Mouse (Mus musculus): ENCODE measurements around the gene Iqck.

DNA sequence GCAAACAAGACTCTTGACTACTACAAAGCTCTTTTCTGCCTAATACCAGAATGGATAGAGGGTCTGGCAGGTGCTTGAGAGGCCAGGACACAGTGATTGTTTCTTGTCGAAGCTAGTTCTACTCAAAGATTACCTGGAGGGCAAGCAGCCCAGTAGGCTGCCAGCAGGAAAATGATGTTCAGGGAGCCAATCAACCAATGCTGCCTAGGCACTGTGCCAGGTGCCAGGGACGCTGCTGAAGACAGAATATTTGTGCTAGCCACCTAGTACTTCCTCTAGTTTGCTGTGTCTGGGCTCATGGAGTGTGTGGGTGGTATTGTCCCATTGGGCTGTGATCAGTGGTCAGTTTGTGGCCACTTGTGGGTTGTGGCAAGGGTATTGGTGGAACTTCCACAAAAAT is 146.9 kb downstream of the Iqck start:
- TF ChIP-seq CTCF (IDR thresholded peaks at IDR 0.05; ENCODE audit: borderline replicate concordance, insufficient read depth, low read depth, low read length) (no peak), POLR2A (IDR thresholded peaks at IDR 0.05; ENCODE audit: borderline replicate concordance, insufficient read depth, low read length) (no peak)

Data from cerebellum, adult 2 months (tissue).